Mouse (Mus musculus) liver, embryonic 11.5 days (tissue): ENCODE measurements around the gene Fam162a. TPM values are rescaled to one million over a fixed set of nuclear protein-coding genes. Genes with fewer than 3 reads are reported as not detected.
A peak's percentile ranks its signal among the peaks of the same experiment; 100 is the strongest.
"Not testable (repeated sequence)": the region's sequence is repeated elsewhere in the genome, so short reads cannot be mapped to it uniquely, and the experiment has no call there.

Experiments
- ATAC-seq: fragments of 200-750 bp; cut with Nextera tagmentation; replicated peaks from 2 replicates; pipeline ENCODE4 v1.8.0; 2017; ENCODE audit warnings: moderate number of reproducible peaks, mild to moderate bottlenecking, moderate TSS enrichment, moderate library complexity; ENCODE audit not compliant: low FRiP score
- DNase-seq: peaks from one replicate; pipeline ENCODE4 v3.0.0-alpha.2; 2017; ENCODE audit warnings: low spot score
- H3K27ac ChIP-seq: fragments of 300-500 bp; sonication (generic); 2 replicates; pipeline ENCODE4 v1.5.1; 2014; ENCODE audit warnings: mild to moderate bottlenecking, low read depth, low read length, control low read depth
- H3K27me3 ChIP-seq: fragments of 300-500 bp; sonication (generic); replicated peaks from 2 replicates; pipeline ENCODE4 v1.6.1; 2014; ENCODE audit warnings: low read length, mixed read lengths; ENCODE audit not compliant: control insufficient read depth, insufficient read depth
- H3K36me3 ChIP-seq: fragments of 300-500 bp; sonication (generic); 2 replicates; pipeline ENCODE4 v1.6.1; 2014; ENCODE audit warnings: mild to moderate bottlenecking, low read length, moderate library complexity, mixed read lengths; ENCODE audit not compliant: control insufficient read depth, insufficient read depth
- H3K4me1 ChIP-seq: fragments of 300-500 bp; sonication (generic); replicated peaks from 2 replicates; pipeline ENCODE4 v1.6.1; 2014; ENCODE audit warnings: low read length, mixed read lengths; ENCODE audit not compliant: control insufficient read depth, insufficient read depth
- H3K4me2 ChIP-seq: fragments of 300-500 bp; sonication (generic); 2 replicates; pipeline ENCODE4 v1.6.1; 2014; ENCODE audit warnings: mild to moderate bottlenecking, control low read depth, moderate library complexity
- H3K4me3 ChIP-seq: fragments of 300-500 bp; sonication (generic); 2 replicates; pipeline ENCODE4 v1.5.1; 2014; ENCODE audit warnings: low read depth, low read length, control low read depth
- H3K9ac ChIP-seq: fragments of 300-500 bp; sonication (generic); 2 replicates; pipeline ENCODE4 v1.6.1; 2014; ENCODE audit warnings: low read depth, low read length, control low read depth
- H3K9me3 ChIP-seq: fragments of 300-500 bp; sonication (generic); 2 replicates; pipeline ENCODE4 v1.6.1; 2016; ENCODE audit warnings: low read length, inconsistent platforms, mixed read lengths; ENCODE audit not compliant: control insufficient read depth
- WGBS: fragments of 180-500 bp; shearing (Covaris S2); extraction: QIAGEN DNeasy Blood & Tissue Kit; methylation state at CpG from one replicate; pipeline ENCODE4 v1.1.7; 2014; 5-methylcytosine and 5-hydroxymethylcytosine counted together
- polyA plus RNA-seq: library from polyadenylated mRNA; unstranded; fragments of >200 nt; fragmentation: Nextera tagmentation; extraction: Ambion mirVana; gene quantifications from 2 replicates; pipeline ENCODE4 v1.2.1, GENCODE M21; 2014

Fam162a gene
- polyA plus RNA-seq, 1 experiment from 2014 or later, result 545 TPM

DNA sequence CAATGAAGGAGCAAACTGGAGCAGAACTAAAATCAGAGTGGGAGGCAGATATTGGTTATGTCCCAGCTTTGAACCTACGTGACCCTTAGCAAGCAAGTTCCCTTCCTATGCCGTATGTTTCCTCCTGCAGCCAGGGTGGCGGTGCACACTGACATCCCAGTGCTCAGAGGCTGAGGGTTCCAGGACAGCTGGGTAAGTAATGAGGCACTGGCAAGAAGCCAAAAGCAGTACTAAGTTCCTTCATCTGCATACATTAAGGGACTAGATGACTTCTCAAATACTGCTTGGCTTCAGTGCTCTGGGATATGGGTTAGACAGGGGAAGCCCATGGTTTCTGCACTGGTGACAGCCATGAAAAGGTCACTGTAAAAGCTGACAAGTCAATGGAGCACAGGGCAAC is 3.0 kb downstream of the Fam162a start:
- H3K27me3 ChIP-seq, result no peaks in the 10 kb centered on the region
- peak overlapping the region; percentile 66 for H3K4me2 ChIP-seq
- no peak overlapping the region for H3K9ac ChIP-seq
- ATAC-seq (no peak), DNase-seq (no peak)
- H3K9me3 ChIP-seq, result no peaks in the 10 kb centered on the region
- H3K27ac ChIP-seq, result no peak overlapping the region
- peaks cover 26% of the 10 kb centered on the region for H3K4me1 ChIP-seq
- H3K4me3 ChIP-seq, result no peak overlapping the region; the same call in 1 of the 2 replicates
- H3K36me3 ChIP-seq, result peaks cover 4% of the 10 kb centered on the region; the same call in 1 of the 2 replicates
- WGBS, result 80% methylated on average over 3 of the region's 3 CpGs

DNA sequence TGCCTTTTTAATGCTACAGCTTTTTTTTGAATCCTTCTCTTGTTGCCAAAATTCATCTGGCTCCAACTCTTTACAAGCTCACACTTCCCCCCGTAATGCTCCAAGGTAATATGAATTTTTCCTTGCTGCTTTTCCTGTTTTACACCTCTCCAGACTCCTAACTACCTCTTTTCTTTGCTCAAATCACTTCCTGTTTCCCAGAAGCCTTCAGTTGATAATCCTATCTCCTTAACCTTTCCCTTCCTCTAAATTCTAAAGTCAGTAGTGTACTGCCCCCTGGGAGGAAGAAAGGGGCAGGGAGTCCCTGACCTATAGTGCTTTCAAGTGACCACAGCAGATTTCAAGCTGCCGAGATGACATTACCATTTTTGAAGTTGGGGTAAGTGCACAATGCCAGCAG is 3.7 kb downstream of the Fam162a start:
- DNase-seq (no peak), ATAC-seq (no peak)
- H3K9me3 ChIP-seq, result no peaks in the 10 kb centered on the region
- H3K36me3 ChIP-seq, result peaks cover 4% of the 10 kb centered on the region; the same call in 1 of the 2 replicates
- 58% methylated on average over 2 of the region's 2 CpGs for WGBS
- H3K27me3 ChIP-seq, result no peaks in the 10 kb centered on the region
- H3K4me3 ChIP-seq, result no peak overlapping the region
- peaks cover 29% of the 10 kb centered on the region for H3K4me1 ChIP-seq
- no peak overlapping the region; the same call in 1 of the 2 replicates for H3K27ac ChIP-seq
- H3K4me2 ChIP-seq, result peak overlapping the region; percentile 10; the same call in 1 of the 2 replicates
- H3K9ac ChIP-seq, result no peak overlapping the region

DNA sequence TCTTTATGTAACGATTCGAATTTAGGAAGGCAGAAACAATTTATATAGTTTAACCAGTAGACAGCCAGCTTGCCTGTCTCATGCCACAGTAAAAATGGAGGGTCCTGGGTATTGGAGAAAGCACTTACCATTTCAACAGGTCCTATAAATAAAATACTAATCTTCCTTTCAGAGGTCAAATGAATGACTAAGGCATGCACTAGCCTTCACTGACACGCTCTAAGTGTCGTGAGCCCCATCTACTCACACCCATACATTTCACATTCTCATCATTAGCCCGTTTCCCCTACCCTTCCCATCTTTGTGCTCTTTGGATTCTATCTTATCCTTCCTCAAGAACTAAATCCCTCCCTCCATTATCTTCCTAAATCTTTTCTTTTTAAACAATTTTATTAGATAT is 6.5 kb downstream of the Fam162a start:
- DNase-seq (no peak), ATAC-seq (no peak)
- no peaks in the 10 kb centered on the region for H3K9me3 ChIP-seq
- no peak overlapping the region for H3K9ac ChIP-seq
- peaks cover 4% of the 10 kb centered on the region; the same call in 1 of the 2 replicates for H3K36me3 ChIP-seq
- H3K4me3 ChIP-seq, result no peak overlapping the region
- no peaks in the 10 kb centered on the region for H3K27me3 ChIP-seq
- WGBS, result 85% methylated on average over 5 of the region's 5 CpGs
- peaks cover 31% of the 10 kb centered on the region for H3K4me1 ChIP-seq
- no peak overlapping the region for H3K27ac ChIP-seq
- H3K4me2 ChIP-seq, result no peak overlapping the region

DNA sequence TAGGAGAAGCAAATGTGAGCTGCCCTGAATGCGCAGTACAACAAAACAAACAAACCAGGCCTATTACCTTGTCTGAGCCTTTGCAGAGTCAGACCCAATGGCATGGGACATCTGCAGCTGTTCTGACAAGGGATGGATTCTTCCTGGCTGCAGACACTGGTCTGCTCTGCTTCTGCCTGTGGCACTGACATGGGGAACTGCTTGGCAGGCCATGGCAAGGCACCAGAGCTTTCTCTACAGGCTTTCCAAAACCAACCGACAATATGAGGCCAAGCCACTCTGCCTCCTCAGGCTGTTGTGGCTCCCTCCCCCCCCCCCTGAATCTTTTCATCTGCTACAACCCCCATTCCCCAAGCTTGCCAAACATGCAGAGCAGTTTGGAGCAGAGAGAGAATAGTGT is 8.1 kb downstream of the Fam162a start:
- Histone ChIP-seq H3K4me3 (no peak overlapping the region), H3K4me1 (peaks cover 21% of the 10 kb centered on the region; the same call in 1 of the 2 replicates), H3K9ac (no peak overlapping the region), H3K27ac (peak overlapping the region; percentile 48), H3K36me3 (peaks cover 3% of the 10 kb centered on the region; the same call in 1 of the 2 replicates), H3K9me3 (no peaks in the 10 kb centered on the region), H3K27me3 (no peaks in the 10 kb centered on the region), H3K4me2 (no peak overlapping the region)
- WGBS, result 81% methylated on average over 2 of the region's 2 CpGs
- ATAC-seq (no peak), DNase-seq (no peak)

DNA sequence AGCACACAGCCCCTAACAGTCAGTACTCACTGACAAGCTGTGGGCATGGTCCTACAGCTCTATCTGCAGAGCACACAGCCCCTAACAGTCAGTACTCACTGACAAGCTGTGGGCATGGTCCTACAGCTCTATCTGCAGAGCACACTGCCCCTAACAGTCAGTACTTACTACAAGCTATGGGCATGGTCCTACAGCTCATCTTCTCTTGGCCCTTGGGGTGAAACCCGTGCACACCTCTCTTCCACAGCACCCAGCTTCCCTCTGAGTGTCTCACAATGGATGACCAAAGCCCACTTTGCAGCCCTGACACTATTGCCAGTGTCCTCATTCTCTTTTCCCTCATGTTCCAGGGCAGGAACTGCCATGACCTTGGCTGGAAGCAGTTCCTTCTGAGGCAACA is 8.9 kb downstream of the Fam162a start:
- not testable (repeated sequence) for H3K27me3 ChIP-seq, H3K4me3 ChIP-seq, H3K36me3 ChIP-seq, H3K9ac ChIP-seq, H3K4me2 ChIP-seq, H3K9me3 ChIP-seq, ATAC-seq, DNase-seq
- WGBS, result 64% methylated on average over 1 of the region's 1 CpGs
- Histone ChIP-seq H3K4me1 (peaks cover 14% of the 10 kb centered on the region; the same call in 1 of the 2 replicates), H3K27ac (peak overlapping the region; percentile 63; the same call in 1 of the 2 replicates)

DNA sequence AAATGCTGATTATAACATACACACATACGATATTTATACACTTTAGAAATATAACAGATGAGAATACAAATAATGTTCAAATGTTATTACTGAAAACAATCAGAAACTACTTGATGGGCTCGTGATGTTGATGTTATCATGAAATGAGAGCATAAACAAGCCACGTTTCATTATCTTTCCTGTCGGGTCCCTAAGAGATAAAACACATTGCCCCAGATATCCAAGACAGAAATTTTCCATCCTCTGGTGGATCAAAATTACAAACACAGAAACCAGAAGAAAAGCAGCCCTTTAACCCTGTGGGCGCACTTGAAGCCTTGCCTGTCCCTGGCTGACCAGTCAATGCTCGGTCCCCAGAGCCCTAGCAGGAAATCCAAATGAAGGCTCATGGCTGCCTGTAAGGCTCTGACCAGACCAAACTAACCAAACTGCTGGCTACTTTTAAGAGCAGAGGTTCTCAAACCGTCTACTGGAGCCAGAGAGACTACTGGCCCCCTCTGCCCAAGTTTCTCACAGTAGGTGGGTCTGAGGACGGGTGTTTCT is 13.4 kb downstream of the Fam162a start:
- Histone ChIP-seq H3K4me1 (peaks cover 7% of the 10 kb centered on the region; the same call in 1 of the 2 replicates), H3K27me3 (no peaks in the 10 kb centered on the region), H3K4me3 (no peak overlapping the region), H3K9ac (no peak overlapping the region), H3K4me2 (no peak overlapping the region), H3K36me3 (peaks cover 12% of the 10 kb centered on the region; the same call in 1 of the 2 replicates), H3K27ac (no peak overlapping the region), H3K9me3 (no peaks in the 10 kb centered on the region)
- ATAC-seq (no peak), DNase-seq (no peak)
- WGBS, result 70% methylated on average over 8 of the region's 8 CpGs

DNA sequence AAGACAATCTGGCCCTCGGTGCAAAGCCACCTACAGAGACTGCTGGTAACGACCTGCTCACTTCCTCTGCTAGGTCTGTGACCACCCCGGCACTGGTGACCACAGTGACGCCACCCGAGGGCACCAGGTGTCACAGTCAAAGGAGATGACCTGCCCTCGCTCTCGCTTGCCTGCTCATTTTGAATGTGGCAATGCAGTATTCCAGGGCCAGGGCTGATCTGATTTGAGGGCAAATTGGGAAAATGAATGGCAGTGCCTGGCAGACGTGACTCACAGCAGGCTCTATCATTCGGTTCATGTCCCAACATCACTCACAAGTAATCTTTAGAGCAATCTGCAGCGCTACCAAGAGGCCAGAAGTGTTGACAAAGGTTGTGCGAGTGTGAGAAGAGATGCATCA is 15.0 kb downstream of the Fam162a start:
- H3K4me1 ChIP-seq, result peaks cover 2% of the 10 kb centered on the region; the same call in 1 of the 2 replicates
- H3K27me3 ChIP-seq, result no peaks in the 10 kb centered on the region
- H3K9me3 ChIP-seq, result no peaks in the 10 kb centered on the region
- no peak overlapping the region for H3K9ac ChIP-seq
- H3K4me3 ChIP-seq, result no peak overlapping the region
- ATAC-seq (no peak), DNase-seq (no peak)
- peaks cover 21% of the 10 kb centered on the region for H3K36me3 ChIP-seq
- H3K4me2 ChIP-seq, result no peak overlapping the region
- no peak overlapping the region for H3K27ac ChIP-seq
- WGBS, result 85% methylated on average over 11 of the region's 11 CpGs

DNA sequence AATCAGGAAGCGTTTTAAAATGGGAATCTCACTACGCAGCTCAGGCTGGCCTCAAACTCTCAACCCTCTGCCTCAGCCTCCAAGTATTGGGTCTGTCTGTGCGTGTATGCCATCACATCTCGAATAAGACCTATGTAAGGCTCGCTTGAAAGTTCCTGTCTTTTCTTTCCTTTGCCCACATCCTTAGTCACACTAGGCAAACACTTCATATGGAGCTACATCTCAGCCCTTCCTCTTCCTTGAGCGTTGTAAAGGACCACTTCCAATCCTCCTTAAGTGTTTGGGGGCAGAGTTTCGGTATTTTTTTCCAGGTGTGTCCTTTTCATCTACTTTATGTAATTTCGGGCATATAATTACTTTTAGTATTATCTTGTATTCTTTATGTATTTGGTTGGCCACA is 16.5 kb downstream of the Fam162a start:
- H3K36me3 ChIP-seq, result peaks cover 30% of the 10 kb centered on the region
- no peak overlapping the region for H3K27ac ChIP-seq
- no peak overlapping the region for H3K4me3 ChIP-seq
- 91% methylated on average over 8 of the region's 8 CpGs for WGBS
- no peak for DNase-seq
- H3K9me3 ChIP-seq, result no peaks in the 10 kb centered on the region
- H3K9ac ChIP-seq, result no peak overlapping the region
- H3K4me1 ChIP-seq, result peaks cover 2% of the 10 kb centered on the region; the same call in 1 of the 2 replicates
- H3K27me3 ChIP-seq, result no peaks in the 10 kb centered on the region
- H3K4me2 ChIP-seq, result no peak overlapping the region
- no peak for ATAC-seq
